Mouse (Mus musculus) embryonic facial prominence, embryonic 12.5 days (tissue): ENCODE measurements at regions not wholly inside any gene's neighbourhood (a gene's known extent, or its start where the extent isn't known, plus 50 kb on each side); places are given as distances from the start of the nearest gene placed in this dataset.

Experiments
- ATAC-seq: fragments of 200-750 bp; cut with Nextera tagmentation; 2 replicates; pipeline ENCODE4 v1.8.0; 2017; ENCODE audit not compliant: insufficient number of reproducible peaks, insufficient read depth, low FRiP score, low TSS enrichment
- H3K27ac ChIP-seq: fragments of 300-500 bp; sonication (generic); 2 replicates; pipeline ENCODE4 v1.5.1; 2016; ENCODE audit warnings: mild to moderate bottlenecking
- H3K27me3 ChIP-seq: fragments of 300-500 bp; sonication (generic); 2 replicates; pipeline ENCODE4 v1.6.1; 2016; ENCODE audit warnings: mild to moderate bottlenecking, moderate library complexity
- H3K36me3 ChIP-seq: fragments of 300-500 bp; sonication (generic); 2 replicates; pipeline ENCODE4 v1.6.1; 2016; ENCODE audit warnings: mild to moderate bottlenecking
- H3K4me1 ChIP-seq: fragments of 300-500 bp; sonication (generic); 2 replicates; pipeline ENCODE4 v1.6.1; 2016
- H3K4me2 ChIP-seq: fragments of 300-500 bp; sonication (generic); replicated peaks from 2 replicates; pipeline ENCODE4 v1.6.1; 2016; ENCODE audit warnings: mild to moderate bottlenecking, moderate library complexity
- H3K4me3 ChIP-seq: fragments of 300-500 bp; sonication (generic); 2 replicates; pipeline ENCODE4 v1.5.1; 2016; ENCODE audit warnings: mild to moderate bottlenecking
- H3K9ac ChIP-seq: fragments of 300-500 bp; sonication (generic); 2 replicates; pipeline ENCODE4 v1.6.1; 2016; ENCODE audit warnings: mild to moderate bottlenecking, moderate library complexity
- H3K9me3 ChIP-seq: fragments of 300-500 bp; sonication (generic); 2 replicates; pipeline ENCODE4 v1.6.1; 2016; ENCODE audit warnings: mild to moderate bottlenecking, moderate library complexity
- WGBS: fragments of 180-500 bp; shearing (Covaris S2); methylation state at CpG from one replicate; pipeline ENCODE4 v1.1.7; 2016; 5-methylcytosine and 5-hydroxymethylcytosine counted together

DNA sequence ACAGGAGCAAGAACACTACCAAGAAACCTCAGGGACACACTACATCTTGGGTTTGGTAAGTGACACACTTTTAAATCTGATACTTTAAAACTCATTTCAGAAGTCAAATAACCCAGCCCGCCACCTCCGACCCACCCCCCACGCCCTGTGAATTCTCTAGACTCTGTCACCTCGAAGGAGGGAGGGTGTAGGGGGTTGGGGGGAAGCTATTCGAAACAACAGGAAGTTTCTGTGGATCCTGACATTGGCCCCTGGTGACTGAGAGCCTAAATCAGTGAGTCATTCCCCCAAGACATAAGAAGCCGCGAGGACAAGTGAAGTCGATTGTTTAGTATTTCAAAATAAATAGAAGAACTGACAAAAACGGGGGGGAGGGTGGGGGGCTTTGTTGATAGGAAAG lies 198.7 kb upstream of the Spdye4c start:
- no peaks in the 10 kb centered on the region; the same call in 1 of the 2 replicates for H3K27me3 ChIP-seq
- H3K4me1 ChIP-seq = peaks cover 39% of the 10 kb centered on the region
- H3K9me3 ChIP-seq = no peaks in the 10 kb centered on the region
- H3K4me2 ChIP-seq = peak overlapping the region; percentile 17; the same call in 1 of the 2 replicates
- WGBS = 9% methylated on average over 9 of the region's 9 CpGs
- no peak for ATAC-seq
- H3K27ac ChIP-seq = no peak overlapping the region
- no peaks in the 10 kb centered on the region for H3K36me3 ChIP-seq
- no peak overlapping the region for H3K9ac ChIP-seq
- H3K4me3 ChIP-seq = no peak overlapping the region

DNA sequence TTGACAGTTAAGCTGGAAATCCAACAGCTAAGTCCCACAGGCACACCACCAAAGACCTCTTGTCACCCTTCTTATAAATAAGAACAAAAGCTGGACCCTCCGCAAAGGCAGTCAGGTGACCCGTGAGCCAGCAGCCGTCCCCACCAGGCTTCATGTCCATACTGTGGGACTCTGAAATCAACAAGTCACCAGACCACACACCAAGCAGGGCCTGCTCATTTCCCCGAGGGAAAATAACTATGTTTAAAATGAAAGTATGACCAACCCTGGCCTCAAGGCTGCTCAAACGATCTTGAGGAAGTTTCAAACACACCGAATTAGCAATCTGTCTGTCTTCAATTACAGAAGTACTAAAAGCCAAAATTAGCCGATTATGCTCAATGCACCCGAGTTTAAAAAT lies 197.6 kb upstream of the Spdye4c start:
- Histone ChIP-seq H3K4me1 (peaks cover 39% of the 10 kb centered on the region), H3K4me2 (no peak overlapping the region)

DNA sequence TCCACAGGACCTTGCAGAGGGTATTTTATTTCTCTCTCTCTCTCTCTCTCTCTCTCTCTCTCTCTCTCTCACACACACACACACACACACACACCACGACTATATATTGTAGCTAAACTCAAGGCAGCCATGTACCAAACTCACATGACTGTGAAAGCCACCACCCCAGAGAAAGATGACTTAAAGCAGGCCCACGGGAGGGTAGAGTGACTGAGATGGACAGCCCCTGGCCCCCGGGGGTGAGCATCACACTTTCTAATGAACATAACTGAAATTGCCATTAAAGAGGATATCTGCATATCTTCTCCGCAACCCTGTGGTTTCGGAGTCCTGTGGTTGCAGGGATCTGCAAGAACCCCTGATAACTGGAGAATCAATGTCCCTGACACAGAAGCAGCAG lies 197.1 kb upstream of the Spdye4c start:
- Histone ChIP-seq H3K9me3 (no peaks in the 10 kb centered on the region), H3K4me3 (no peak overlapping the region), H3K9ac (no peak overlapping the region), H3K4me1 (peaks cover 35% of the 10 kb centered on the region), H3K36me3 (no peaks in the 10 kb centered on the region), H3K27ac (no peak overlapping the region), H3K4me2 (no peak overlapping the region), H3K27me3 (no peaks in the 10 kb centered on the region; the same call in 1 of the 2 replicates)
- ATAC-seq = no peak
- WGBS = 70% methylated on average over 5 of the region's 5 CpGs

More for the DNA sequence above, 197.6 kb upstream of the Spdye4c start:
- no peaks in the 10 kb centered on the region for H3K9me3 ChIP-seq
- H3K36me3 ChIP-seq = no peaks in the 10 kb centered on the region
- H3K27ac ChIP-seq = no peak overlapping the region
- ATAC-seq = no peak
- WGBS = 18% methylated on average over 8 of the region's 8 CpGs
- no peaks in the 10 kb centered on the region; the same call in 1 of the 2 replicates for H3K27me3 ChIP-seq
- H3K4me3 ChIP-seq = no peak overlapping the region
- H3K9ac ChIP-seq = no peak overlapping the region

DNA sequence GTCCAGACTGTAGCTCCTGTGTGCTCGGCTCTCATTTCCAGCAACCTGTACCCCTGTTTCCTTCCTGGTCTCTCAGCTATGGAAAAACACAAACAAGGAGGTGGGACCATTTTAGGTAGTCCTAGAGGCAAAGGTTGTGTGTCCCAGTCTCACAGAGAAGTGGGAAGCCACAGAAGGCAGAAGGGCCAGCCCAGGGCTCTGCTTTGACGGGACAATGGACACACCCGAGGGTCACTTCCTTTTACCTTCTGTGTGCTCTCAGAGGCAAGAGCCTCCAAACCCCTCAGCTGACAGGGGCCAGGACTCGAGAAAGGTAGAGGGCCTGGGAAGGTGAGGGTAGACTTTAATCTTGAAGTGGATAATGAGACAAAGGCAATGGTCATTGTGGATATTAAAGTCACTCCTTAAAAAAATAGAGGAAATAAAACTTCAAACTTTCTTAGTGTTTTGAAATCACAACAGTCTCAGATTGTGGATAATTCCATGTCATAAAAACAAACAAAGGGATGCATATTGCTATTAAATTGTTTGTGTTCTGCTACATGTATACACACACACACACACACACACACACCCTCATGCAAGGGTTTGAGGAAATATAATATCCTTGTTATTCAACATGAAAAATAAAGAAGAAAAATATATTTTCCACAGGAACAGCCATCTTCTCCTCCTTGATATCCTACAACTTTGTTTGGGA lies 195.6 kb upstream of the Spdye4c start:
- ATAC-seq = 0 out of 2 replicates have a peak, but pooled peaks have one; percentile 7
- H3K4me2 ChIP-seq = no peak overlapping the region
- no peak overlapping the region for H3K4me3 ChIP-seq
- H3K9ac ChIP-seq = no peak overlapping the region
- no peaks in the 10 kb centered on the region for H3K9me3 ChIP-seq
- 36% methylated on average over 4 of the region's 4 CpGs for WGBS
- no peaks in the 10 kb centered on the region for H3K36me3 ChIP-seq
- H3K27ac ChIP-seq = no peak overlapping the region
- peaks cover 29% of the 10 kb centered on the region for H3K4me1 ChIP-seq
- H3K27me3 ChIP-seq = no peaks in the 10 kb centered on the region; the same call in 1 of the 2 replicates

DNA sequence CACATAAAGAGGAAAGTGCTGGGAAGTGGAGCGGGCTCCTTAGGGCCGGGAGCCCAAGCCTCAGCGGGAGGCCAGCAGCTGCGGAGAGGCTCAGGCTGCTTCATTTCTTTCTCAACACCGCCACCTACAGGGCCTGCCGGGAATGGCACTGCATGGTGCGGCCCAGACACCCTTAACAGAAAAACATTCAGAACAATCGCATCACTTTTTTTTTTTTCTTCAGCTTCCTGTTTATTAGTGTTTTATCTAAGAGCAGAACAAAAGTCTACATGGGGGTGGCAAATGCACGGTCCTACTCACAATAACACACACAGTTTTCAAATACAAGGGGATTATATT lies 195.0 kb upstream of the Spdye4c start:
- 4% methylated on average over 9 of the region's 9 CpGs for WGBS
- H3K4me1 ChIP-seq = peaks cover 29% of the 10 kb centered on the region
- H3K9me3 ChIP-seq = no peaks in the 10 kb centered on the region
- no peak overlapping the region for H3K27ac ChIP-seq
- H3K9ac ChIP-seq = no peak overlapping the region
- ATAC-seq = peak; percentile 71
- H3K27me3 ChIP-seq = no peaks in the 10 kb centered on the region; the same call in 1 of the 2 replicates
- no peak overlapping the region for H3K4me3 ChIP-seq
- H3K36me3 ChIP-seq = no peaks in the 10 kb centered on the region
- H3K4me2 ChIP-seq = no peak overlapping the region

DNA sequence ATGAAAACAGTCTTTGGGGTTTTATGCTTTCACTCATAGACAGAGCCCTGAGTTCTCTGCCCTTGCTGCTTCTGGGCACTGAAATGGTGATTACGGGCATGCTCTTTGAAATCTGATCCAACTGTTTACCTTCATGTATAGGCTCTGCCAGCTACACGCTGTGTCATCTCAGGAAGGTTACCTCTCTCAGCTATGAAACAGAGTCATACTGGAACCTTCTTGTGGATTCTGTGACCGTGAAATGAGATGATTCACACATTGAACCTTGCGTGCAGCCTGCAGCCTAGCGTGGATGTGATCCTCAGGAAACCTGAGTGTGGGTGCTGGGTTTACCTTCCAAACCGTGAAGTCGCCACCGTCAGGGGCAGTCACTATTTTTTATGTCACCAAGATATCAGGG lies 189.7 kb upstream of the Spdye4c start:
- ATAC-seq = no peak
- Histone ChIP-seq H3K4me1 (peaks cover 24% of the 10 kb centered on the region), H3K9ac (no peak overlapping the region), H3K27ac (no peak overlapping the region), H3K27me3 (no peaks in the 10 kb centered on the region), H3K36me3 (no peaks in the 10 kb centered on the region), H3K9me3 (no peaks in the 10 kb centered on the region), H3K4me3 (no peak overlapping the region), H3K4me2 (no peak overlapping the region)
- WGBS = 63% methylated on average over 8 of the region's 8 CpGs

DNA sequence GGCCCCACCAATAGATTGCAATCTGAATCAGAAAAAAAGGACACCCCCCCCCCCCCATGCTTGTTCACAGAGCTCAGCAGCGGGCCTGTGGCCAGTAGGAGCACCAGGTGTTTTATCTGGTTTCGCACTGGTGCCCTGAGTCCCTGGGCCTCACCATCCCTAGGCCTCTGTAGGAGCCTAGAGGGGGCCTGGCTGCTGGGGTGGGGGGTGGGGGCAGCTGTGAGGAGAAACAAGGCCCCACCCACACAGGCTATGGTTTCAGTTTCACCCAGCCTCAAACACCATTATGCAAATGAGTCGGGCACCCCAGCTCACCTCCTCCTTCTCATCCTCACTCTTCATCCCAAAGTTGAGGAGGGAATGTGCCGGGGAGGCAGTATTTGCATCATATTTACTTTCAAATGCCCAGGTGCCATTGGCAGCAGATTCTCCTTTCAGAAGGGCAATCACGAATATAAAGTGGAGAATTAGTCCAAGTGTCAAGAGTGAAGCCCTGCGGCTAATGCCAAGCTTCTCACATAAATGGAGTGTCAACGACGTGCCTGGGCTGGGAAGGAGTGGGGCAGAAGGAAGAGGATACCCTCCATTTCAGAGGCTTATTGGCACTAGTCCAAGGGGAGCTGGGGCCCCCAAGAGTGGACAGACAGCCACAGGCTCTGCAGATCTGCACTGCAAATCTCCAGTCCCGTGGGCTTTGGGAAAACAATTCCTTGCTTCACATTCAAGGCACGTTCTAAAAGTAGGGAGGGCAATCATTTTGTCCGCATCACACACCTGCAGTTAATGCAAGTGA lies 187.7 kb upstream of the Spdye4c start:
- peaks cover 24% of the 10 kb centered on the region for H3K4me1 ChIP-seq
- ATAC-seq = peak; percentile 22; the same call in 1 of the 2 replicates
- H3K9me3 ChIP-seq = no peaks in the 10 kb centered on the region
- no peak overlapping the region for H3K4me3 ChIP-seq
- H3K36me3 ChIP-seq = no peaks in the 10 kb centered on the region
- no peak overlapping the region for H3K9ac ChIP-seq
- 30% methylated on average over 11 of the region's 11 CpGs for WGBS
- no peak overlapping the region for H3K27ac ChIP-seq
- H3K27me3 ChIP-seq = no peaks in the 10 kb centered on the region
- H3K4me2 ChIP-seq = no peak overlapping the region; the same call in 1 of the 2 replicates

DNA sequence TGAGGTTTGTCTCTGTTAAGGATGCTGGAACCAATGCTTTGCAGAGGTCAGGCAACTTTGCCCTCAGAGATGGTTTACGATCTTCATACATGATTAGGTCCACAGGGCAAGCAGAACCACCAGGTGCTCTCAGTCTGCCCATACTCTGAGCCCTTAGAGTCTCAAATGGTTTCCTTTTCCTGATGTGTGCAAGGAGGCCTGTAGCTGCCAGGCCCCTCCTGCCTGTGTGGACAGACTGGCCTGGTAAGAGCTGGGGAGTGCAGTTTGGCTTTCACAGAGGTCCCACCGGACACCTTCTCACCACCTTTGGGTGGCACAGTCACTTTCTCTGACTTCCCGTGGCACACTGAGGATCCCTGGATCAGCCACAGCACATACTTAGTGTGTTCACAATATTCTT lies 186.6 kb upstream of the Spdye4c start:
- H3K9ac ChIP-seq = no peak overlapping the region
- H3K36me3 ChIP-seq = no peaks in the 10 kb centered on the region
- H3K4me1 ChIP-seq = peaks cover 24% of the 10 kb centered on the region
- H3K27ac ChIP-seq = 0 out of 2 replicates have a peak overlapping the region, but pooled peaks have one; percentile 14
- no peak for ATAC-seq
- 0 out of 2 replicates have a peak, but pooled peaks cover under 1% of the 10 kb centered on the region for H3K27me3 ChIP-seq
- WGBS = 75% methylated on average over 3 of the region's 3 CpGs
- no peak overlapping the region for H3K4me3 ChIP-seq
- H3K9me3 ChIP-seq = no peaks in the 10 kb centered on the region
- H3K4me2 ChIP-seq = no peak overlapping the region

DNA sequence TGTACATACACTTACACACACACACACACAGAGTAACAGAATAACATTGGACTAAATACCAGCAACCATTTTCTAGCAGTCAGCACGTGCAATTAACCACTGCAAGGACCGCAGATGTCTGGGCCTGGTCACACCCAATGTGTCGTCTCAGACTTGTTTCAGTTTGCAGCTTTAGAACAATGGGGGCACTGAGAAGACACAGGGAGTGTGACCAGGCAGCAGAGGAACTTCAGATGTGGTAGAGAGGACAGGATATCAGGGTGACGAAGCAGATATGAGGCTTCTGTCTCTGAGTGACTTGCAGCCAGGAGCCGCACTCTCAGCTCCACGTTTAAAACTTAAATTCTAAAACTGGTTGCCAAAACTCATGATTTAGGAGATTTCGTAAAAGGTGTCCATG lies 183.9 kb upstream of the Spdye4c start:
- 60% methylated on average over 7 of the region's 7 CpGs for WGBS
- peaks cover 21% of the 10 kb centered on the region for H3K4me1 ChIP-seq
- H3K4me2 ChIP-seq = no peak overlapping the region
- H3K9me3 ChIP-seq = no peaks in the 10 kb centered on the region
- ATAC-seq = no peak
- H3K27me3 ChIP-seq = 0 out of 2 replicates have a peak, but pooled peaks cover 3% of the 10 kb centered on the region
- no peaks in the 10 kb centered on the region for H3K36me3 ChIP-seq
- H3K27ac ChIP-seq = no peak overlapping the region
- H3K4me3 ChIP-seq = no peak overlapping the region
- H3K9ac ChIP-seq = no peak overlapping the region

DNA sequence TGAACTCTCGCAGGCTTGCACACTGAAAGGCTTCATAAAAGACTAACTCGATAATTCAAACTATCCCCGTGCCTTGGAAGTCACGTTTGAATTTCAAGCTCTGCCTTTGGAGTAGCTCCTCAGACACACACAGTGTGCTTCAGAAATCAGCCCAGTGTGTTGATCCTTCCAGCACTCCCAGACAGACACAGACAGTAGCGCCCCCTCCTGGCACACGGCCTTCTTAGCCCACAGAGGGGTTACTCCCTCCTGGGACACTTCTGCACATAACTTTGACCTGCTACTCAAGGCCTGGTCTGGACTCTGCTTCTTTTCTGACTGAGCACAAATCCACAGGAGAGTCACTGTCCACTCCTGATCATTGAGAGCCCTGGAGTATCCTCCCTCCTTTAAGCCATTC lies 182.3 kb upstream of the Spdye4c start:
- 0 out of 2 replicates have a peak, but pooled peaks cover 3% of the 10 kb centered on the region for H3K27me3 ChIP-seq
- WGBS = 36% methylated on average over 6 of the region's 6 CpGs
- no peak overlapping the region for H3K9ac ChIP-seq
- no peaks in the 10 kb centered on the region for H3K36me3 ChIP-seq
- no peak overlapping the region for H3K4me2 ChIP-seq
- H3K4me3 ChIP-seq = no peak overlapping the region
- no peaks in the 10 kb centered on the region for H3K9me3 ChIP-seq
- no peak for ATAC-seq
- H3K27ac ChIP-seq = no peak overlapping the region
- H3K4me1 ChIP-seq = peaks cover 5% of the 10 kb centered on the region; the same call in 1 of the 2 replicates

DNA sequence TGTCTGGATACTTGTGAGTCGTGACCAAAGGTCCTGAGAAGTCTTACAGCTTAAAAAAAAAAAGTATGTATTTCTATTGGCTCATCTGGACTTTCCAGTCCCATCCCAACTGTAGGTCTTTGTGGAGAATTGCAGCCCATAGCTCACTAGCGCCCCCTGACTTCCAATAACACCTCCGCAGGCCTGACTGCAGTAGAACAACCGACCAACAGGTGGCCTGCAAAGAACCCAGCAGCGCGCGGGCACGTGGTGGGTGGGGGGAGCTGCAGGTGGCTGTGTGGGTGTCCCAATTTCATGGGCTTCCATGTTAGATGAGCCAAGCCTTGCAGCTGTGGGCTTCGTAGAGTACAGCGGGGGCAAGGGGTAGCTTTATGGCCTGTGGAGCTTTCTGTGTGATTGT lies 178.7 kb upstream of the Spdye4c start:
- no peaks in the 10 kb centered on the region; the same call in 1 of the 2 replicates for H3K4me1 ChIP-seq
- H3K27ac ChIP-seq = no peak overlapping the region
- ATAC-seq = no peak
- 18% methylated on average over 10 of the region's 10 CpGs for WGBS
- H3K9ac ChIP-seq = no peak overlapping the region
- no peaks in the 10 kb centered on the region for H3K9me3 ChIP-seq
- H3K27me3 ChIP-seq = 0 out of 2 replicates have a peak, but pooled peaks cover 3% of the 10 kb centered on the region
- no peak overlapping the region for H3K4me2 ChIP-seq
- H3K4me3 ChIP-seq = no peak overlapping the region
- no peaks in the 10 kb centered on the region for H3K36me3 ChIP-seq

DNA sequence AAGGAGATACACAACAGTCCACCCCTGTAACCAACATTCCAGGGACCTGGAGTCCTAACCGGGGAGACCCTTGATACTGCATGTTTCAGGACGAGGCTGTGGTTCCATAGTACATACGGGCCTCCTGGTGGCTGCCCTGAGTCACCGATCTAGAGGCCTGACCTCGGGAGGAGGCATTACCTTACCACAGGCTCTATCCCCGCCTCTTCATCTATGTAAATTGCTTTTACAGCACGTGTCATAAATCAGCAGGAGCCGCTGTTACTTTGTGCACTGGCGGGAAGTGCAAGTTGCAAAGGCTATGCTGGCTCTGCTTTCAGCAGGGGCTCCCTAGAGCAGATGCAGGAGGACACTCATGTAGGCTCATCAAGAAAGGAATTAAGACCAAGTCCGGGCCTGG lies 178.0 kb upstream of the Spdye4c start:
- Histone ChIP-seq H3K27ac (no peak overlapping the region), H3K27me3 (0 out of 2 replicates have a peak, but pooled peaks cover 3% of the 10 kb centered on the region), H3K9me3 (no peaks in the 10 kb centered on the region), H3K4me1 (no peaks in the 10 kb centered on the region; the same call in 1 of the 2 replicates), H3K4me3 (no peak overlapping the region), H3K9ac (no peak overlapping the region), H3K4me2 (no peak overlapping the region), H3K36me3 (no peaks in the 10 kb centered on the region)
- WGBS = 44% methylated on average over 10 of the region's 10 CpGs
- no peak for ATAC-seq
